Mouse (Mus musculus): ENCODE measurements around the gene Igfbp3.

Gene Igfbp3

GRCm38 (mm10) chr11:7160637-7161101 is 53.1 kb downstream of the Igfbp3 start:
- no peak for DNase-seq

GRCm38 (mm10) chr11:7160146-7160545 is 53.6 kb downstream of the Igfbp3 start:
- no peak for DNase-seq

GRCm38 (mm10) chr11:7158196-7158595 is 55.5 kb downstream of the Igfbp3 start:
- DNase-seq, result no peak

GRCm38 (mm10) chr11:7156427-7156826 is 57.3 kb downstream of the Igfbp3 start:
- no peak for DNase-seq
